Mouse (Mus musculus) adrenal gland, postnatal 4 days (tissue): ENCODE data around the gene Cdca8. TPM values are rescaled to one million over a fixed set of nuclear protein-coding genes. Genes with fewer than 3 reads are reported as not detected.
"Not testable (repeated sequence)": the region's sequence is repeated elsewhere in the genome, so short reads cannot be mapped to it uniquely, and the experiment has no call there.

Source experiments
- DNase-seq, 2 experiments: peaks; one replicate each; pipeline ENCODE4 v3.0.0; 2021 to 2022; ENCODE audit warnings: low spot score in 2 of 2, mixed read lengths in 2 of 2
- long read RNA-seq, 2 experiments: library from polyadenylated mRNA; stranded (forward); transcript quantifications; one replicate each; pipeline ENCODE4 v2.0.0; 2021
- total RNA-seq, 2 experiments: library from RNA; stranded (reverse); gene quantifications; 2 replicates each; pipeline ENCODE4 v1.2.3; 2021

Gene Cdca8
- total RNA-seq: 10 to 100 TPM; 25.6 to 31.5 TPM
- long read RNA-seq, experiment 1, transcript Cdca8-202 (10 exons, 1,626 nt): major isoform, 51 of 57 reads
- long read RNA-seq, experiment 1, partial matches to known transcripts: 2 of 57 reads
- long read RNA-seq, experiment 1, other reads (novel, unspliced or antisense): 4 of 57 reads
- long read RNA-seq, experiment 2, transcript Cdca8-202 (10 exons, 1,626 nt): major isoform, 58 of 75 reads
- long read RNA-seq, experiment 2, partial matches to known transcripts: 7 of 75 reads
- long read RNA-seq, experiment 2, other reads (novel, unspliced or antisense): 10 of 75 reads

GRCm38 (mm10) chr4:124939211-124939610 lies at the start of gene Cdca8:
Gene Cdca8, minus strand, starts transcription at chr4:124939311.
- DNase-seq: not testable (repeated sequence)

- DNase-seq: no peak
Observed at GRCm38 (mm10) chr4:124988382-124988781, 49.3 kb upstream of the Cdca8 start.

GRCm38 (mm10) chr4:124987711-124988097 lies 48.6 kb upstream of the Cdca8 start:
- DNase-seq: no peak

- DNase-seq: no peak
Observed at GRCm38 (mm10) chr4:124986739-124987710, 47.9 kb upstream of the Cdca8 start.

- no peak for DNase-seq
Observed at GRCm38 (mm10) chr4:124985671-124986602, 46.8 kb upstream of the Cdca8 start, which contains the start of gene Rspo1. Gene Rspo1, plus strand, starts transcription at chr4:124986430.

- DNase-seq: no peak
Observed at GRCm38 (mm10) chr4:124984871-124985670, 46.0 kb upstream of the Cdca8 start.

- no peak for DNase-seq
Observed at GRCm38 (mm10) chr4:124983893-124984526, 44.9 kb upstream of the Cdca8 start.

- DNase-seq: no peak
Observed at GRCm38 (mm10) chr4:124978201-124978600, 39.1 kb upstream of the Cdca8 start.

GRCm38 (mm10) chr4:124973296-124973695 lies 34.2 kb upstream of the Cdca8 start:
- DNase-seq: no peak

- DNase-seq: no peak
Observed at GRCm38 (mm10) chr4:124972316-124972715, 33.2 kb upstream of the Cdca8 start.

- DNase-seq: no peak
Observed at GRCm38 (mm10) chr4:124971094-124971493, 32.0 kb upstream of the Cdca8 start.

GRCm38 (mm10) chr4:124970677-124971076 lies 31.6 kb upstream of the Cdca8 start:
- no peak for DNase-seq

- no peak for DNase-seq
Observed at GRCm38 (mm10) chr4:124970194-124970593, 31.1 kb upstream of the Cdca8 start.

GRCm38 (mm10) chr4:124969219-124969848 lies 30.2 kb upstream of the Cdca8 start:
- no peak for DNase-seq

- no peak for DNase-seq
Observed at GRCm38 (mm10) chr4:124968711-124969110, 29.6 kb upstream of the Cdca8 start.

- no peak for DNase-seq
Observed at GRCm38 (mm10) chr4:124964912-124965599, 25.9 kb upstream of the Cdca8 start.

- no peak for DNase-seq
Observed at GRCm38 (mm10) chr4:124962576-124962975, 23.5 kb upstream of the Cdca8 start.

- no peak for DNase-seq
Observed at GRCm38 (mm10) chr4:124960940-124961339, 21.8 kb upstream of the Cdca8 start.
